Mouse (Mus musculus) adrenal gland, postnatal 4 days (tissue): ENCODE measurements around the gene Olfr1178. TPM values are rescaled to one million over a fixed set of nuclear protein-coding genes. Genes with fewer than 3 reads are reported as not detected.

Experiments
- DNase-seq, 2 experiments: peaks; one replicate each; pipeline ENCODE4 v3.0.0; 2021 to 2022; ENCODE audit warnings: low spot score in 2 of 2, mixed read lengths in 2 of 2
- long read RNA-seq, 2 experiments: library from polyadenylated mRNA; stranded (forward); transcript quantifications; one replicate each; pipeline ENCODE4 v2.0.0; 2021
- total RNA-seq, 2 experiments: library from RNA; stranded (reverse); gene quantifications; 2 replicates each; pipeline ENCODE4 v1.2.3; 2021

Gene Olfr1178
- not detected for total RNA-seq
- long read RNA-seq, experiment 1 = 0 reads
- long read RNA-seq, experiment 2 = 0 reads

- DNase-seq = no peak
Measured at GRCm38 (mm10) chr2:88386762-88387161, at the start of gene Olfr1178. Gene Olfr1178, plus strand, starts transcription at chr2:88387062.

- no peak for DNase-seq
Measured at GRCm38 (mm10) chr2:88346392-88346791, 40.5 kb upstream of the Olfr1178 start, which contains the start of gene Olfr1177-ps. Gene Olfr1177-ps, minus strand, starts transcription at chr2:88346492.

GRCm38 (mm10) chr2:88356304-88356703, 30.6 kb upstream of the Olfr1178 start:
- no peak for DNase-seq

- DNase-seq = no peak
Measured at GRCm38 (mm10) chr2:88406353-88406752, 19.5 kb downstream of the Olfr1178 start, which contains the start of gene Olfr1179. Gene Olfr1179, minus strand, starts transcription at chr2:88406453.

GRCm38 (mm10) chr2:88419051-88419450, 32.2 kb downstream of the Olfr1178 start, which contains the start of gene Olfr1180:
Gene Olfr1180, minus strand, starts transcription at chr2:88419151.
- DNase-seq = no peak

- DNase-seq = no peak
Measured at GRCm38 (mm10) chr2:88426071-88426470, 39.2 kb downstream of the Olfr1178 start, which contains the start of gene Olfr1181. Gene Olfr1181, minus strand, starts transcription at chr2:88426171.

- no peak for DNase-seq
Measured at GRCm38 (mm10) chr2:88449031-88449430, 62.2 kb downstream of the Olfr1178 start, which contains the start of gene Gm13757. Gene Gm13757, minus strand, starts transcription at chr2:88449131.

Other genes starting within 250 kb of the Olfr1178 start
- not detected for gene Olfr1167, start 231.9 kb upstream of the Olfr1178 start, total RNA-seq
- gene Olfr1168, start 205.2 kb upstream of the Olfr1178 start, total RNA-seq = not detected
- gene Olfr1170, start 158.7 kb upstream of the Olfr1178 start, total RNA-seq = not detected
- not detected for gene Olfr1173, start 107.2 kb upstream of the Olfr1178 start, total RNA-seq
- gene Olfr1174-ps, start 71.9 kb upstream of the Olfr1178 start, total RNA-seq = not detected
- not detected for gene Olfr1175-ps, start 59.8 kb upstream of the Olfr1178 start, total RNA-seq
- gene Olfr1176, start 50.3 kb upstream of the Olfr1178 start, total RNA-seq = not detected
- gene Olfr1177-ps, start 40.6 kb upstream of the Olfr1178 start, total RNA-seq = not detected
- gene Olfr1179, start 19.4 kb downstream of the Olfr1178 start, total RNA-seq = not detected
- not detected for gene Olfr1180, start 32.1 kb downstream of the Olfr1178 start, total RNA-seq
- not detected for gene Olfr1181, start 39.1 kb downstream of the Olfr1178 start, total RNA-seq
- not detected for gene Gm13757, start 62.1 kb downstream of the Olfr1178 start, total RNA-seq
- not detected for gene Olfr1183, start 67.8 kb downstream of the Olfr1178 start, total RNA-seq
- gene Olfr1184, start 96.5 kb downstream of the Olfr1178 start, total RNA-seq = not detected
- gene Olfr1185-ps1, start 106.3 kb downstream of the Olfr1178 start, total RNA-seq = not detected
- gene Olfr1186, start 131.5 kb downstream of the Olfr1178 start, total RNA-seq = not detected
- not detected for gene Olfr1188, start 169.9 kb downstream of the Olfr1178 start, total RNA-seq
- gene Olfr1189, start 199.4 kb downstream of the Olfr1178 start, total RNA-seq = not detected